Mouse (Mus musculus): ENCODE measurements around the gene Rps2.
"Not testable (repeated sequence)": the region's sequence is repeated elsewhere in the genome, so short reads cannot be mapped to it uniquely, and the experiment has no call there.

Rps2 gene

DNA sequence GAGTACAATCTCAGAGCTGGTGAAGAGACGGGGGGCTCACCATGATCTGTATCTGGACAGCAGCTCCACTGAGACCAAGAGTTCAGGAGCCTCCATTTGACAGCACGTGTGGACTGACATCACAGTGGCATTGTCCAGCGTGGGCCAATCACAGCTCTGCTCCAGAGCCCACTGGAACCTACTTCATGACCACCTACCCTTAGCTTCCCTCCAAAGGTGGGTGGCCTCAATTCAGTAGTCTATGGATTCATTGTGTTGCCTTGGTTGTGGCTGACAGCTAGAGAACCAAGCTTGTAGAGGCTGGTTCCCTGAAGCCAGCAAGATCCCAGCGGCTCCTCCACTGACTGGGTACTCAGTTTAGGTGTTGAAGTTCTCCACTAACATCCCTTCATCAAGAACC lies at the start of gene Rps2, which contains the start of gene Rnf151:
TSS of gene Rps2 (plus strand) at position 174 of the 400 bp plus-strand sequence.
TSS of gene Rnf151 (minus strand) at position 121 of the 400 bp plus-strand sequence.
- no peak for DNase-seq

DNA sequence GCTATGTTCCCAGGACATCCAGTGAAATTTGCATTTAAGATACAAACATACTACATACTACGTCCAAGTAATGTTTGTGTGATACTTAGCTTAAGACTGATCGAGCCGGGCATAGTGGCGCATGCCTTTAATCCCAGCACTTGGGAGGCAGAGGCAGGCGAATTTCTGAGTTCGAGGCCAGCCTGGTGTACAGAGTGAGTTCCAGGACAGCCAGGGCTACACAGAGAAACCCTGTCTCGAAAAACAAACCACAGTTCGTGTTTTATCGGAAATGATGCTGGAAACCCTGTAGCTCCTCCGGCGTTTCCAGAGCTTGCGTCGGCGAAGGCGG lies 48.7 kb upstream of the Rps2 start:
- not testable (repeated sequence) for DNase-seq

DNA sequence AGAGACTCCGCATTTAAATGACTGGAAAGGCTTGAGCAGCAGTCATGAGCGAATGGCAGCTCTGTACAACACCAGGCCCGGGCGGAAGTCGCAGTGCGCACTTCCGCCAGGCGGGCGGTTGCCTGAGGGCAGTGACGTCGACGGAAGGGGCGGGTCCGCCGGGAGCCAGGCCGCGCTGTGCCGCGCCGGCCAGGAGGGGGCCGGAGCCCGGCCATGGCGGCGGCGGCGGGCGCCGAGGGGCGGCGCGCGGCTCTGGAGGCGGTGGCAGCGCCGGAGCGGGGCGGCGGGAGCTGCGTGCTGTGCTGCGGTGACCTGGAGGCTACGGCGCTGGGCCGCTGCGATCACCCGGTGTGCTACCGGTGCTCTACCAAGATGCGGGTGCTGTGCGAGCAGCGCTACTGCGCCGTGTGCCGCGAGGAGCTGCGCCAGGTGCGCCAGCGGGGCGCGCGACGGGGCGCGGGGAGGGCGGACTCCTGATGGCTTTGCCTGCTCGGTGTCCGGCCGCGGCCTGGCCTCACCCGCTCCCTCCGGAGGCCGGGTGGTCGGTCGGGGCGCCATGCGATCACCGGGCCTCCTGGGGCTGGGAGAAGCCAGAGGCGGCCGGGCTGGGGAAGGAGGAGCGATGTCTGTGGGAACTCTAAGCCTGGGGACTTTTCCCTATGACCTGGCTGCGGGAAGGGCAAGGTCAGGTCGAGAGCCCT lies 48.2 kb upstream of the Rps2 start, which contains the start of gene Zfp598:
TSS of gene Zfp598 (plus strand) at position 143 of the 701 bp plus-strand sequence.
- peak; percentile 98 for DNase-seq

DNA sequence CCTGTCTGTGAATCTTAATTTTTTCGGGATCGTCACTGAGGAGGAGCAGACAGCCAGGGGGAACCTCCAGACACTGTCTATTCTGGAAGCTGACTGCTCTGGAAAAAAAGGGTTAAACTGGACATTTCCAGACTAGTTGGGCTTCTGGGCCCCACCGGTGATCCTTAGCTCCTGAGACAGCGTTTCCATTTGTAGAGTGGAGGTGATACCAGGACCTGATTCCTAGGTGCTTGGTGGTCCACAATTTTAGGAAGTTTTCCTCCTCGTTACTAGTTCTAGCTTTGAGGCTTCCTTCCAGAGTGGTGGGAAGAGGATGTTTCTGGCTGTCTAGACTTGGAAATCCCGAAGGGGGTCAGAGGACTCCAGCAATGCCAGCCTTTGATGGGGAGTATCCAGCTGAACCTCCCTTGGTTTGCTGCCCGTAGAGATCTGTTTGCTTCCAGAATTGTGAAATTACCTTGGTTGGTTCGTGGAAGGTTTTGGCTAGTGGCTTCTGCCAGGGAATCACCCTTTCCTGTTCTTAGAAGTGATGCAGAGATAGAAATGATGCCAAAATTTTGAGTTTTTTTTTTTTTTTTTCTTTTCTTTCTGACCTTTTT lies 47.6 kb upstream of the Rps2 start:
- no peak for DNase-seq

DNA sequence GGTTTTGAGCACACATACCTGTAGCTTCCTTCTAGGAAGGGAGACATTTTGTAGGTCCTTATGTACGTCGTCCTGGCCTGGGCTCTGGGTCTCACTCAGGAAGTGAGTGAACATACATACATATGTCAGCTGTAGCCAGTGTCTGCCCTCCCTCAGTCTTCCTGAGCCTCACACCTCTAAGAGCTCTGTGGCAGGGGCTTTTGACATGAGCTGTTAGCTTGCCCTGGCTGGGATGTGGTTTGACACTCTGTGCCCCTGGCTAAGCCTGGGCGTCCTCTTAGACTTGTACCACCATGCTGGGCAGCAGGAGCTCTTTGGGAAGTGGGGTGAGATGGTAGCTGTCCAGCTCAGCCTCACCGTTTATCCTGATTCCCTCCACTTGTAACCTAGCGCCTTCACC lies 46.6 kb upstream of the Rps2 start:
- no peak for DNase-seq

DNA sequence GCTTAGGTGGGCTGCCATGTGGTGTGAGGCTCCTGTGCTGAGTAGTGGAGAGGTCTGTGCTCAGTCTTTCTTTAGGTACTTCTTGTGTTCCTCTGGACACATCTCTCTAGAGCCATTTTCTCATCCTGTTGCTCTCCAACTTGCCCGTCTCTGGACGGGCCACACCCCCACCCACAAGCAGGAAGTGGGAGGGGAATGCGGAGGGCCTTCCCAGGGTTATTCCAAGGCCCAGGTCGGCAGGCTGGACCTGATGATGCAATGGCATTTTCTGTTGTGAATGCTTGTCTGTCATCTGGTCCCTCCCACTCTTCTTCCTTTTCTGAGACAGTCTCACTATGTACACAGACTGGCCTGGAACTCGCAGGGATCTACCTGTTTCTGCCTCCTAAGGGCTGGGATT lies 45.8 kb upstream of the Rps2 start:
- DNase-seq = peak; percentile 63

DNA sequence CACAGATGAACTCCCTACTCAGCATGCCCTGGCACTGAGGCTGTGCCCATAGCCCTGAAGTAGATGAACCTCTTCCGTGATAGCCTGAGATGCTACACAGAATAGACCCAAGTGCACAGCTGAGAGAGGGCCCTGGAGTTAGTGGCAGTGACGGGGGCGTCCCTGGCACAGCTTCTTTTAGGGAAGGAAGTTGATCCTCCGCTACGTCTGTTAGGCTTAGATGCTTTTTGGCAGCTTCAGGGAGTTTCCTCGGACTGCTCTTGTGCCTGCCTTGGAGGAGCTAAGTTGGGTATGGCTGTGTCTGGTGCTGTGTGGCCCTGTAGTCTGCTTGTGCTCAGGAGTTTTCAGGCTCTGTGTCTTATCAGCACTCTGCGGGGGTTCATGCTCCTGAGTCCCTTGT lies 43.6 kb upstream of the Rps2 start:
- no peak for DNase-seq

DNA sequence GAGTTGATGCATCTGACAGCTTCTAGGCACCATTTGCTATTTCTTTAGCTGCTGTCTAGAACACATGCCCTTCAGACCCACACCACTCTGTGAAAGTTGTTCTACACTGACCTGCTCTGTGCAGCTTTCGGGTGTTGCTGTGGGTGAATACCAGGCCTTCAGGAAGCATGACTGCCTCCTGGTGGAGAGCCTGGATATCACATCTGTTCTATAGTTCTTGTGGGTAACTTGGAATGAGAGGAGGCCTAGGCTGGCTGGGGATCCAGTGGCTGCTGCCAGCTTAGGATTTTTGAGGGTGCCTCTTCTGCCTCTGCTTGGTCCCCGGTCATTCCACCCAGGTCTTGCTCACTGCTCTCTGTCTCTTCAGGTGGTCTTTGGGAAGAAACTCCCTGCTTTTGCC lies 41.7 kb upstream of the Rps2 start:
- DNase-seq = peak; percentile 81

DNA sequence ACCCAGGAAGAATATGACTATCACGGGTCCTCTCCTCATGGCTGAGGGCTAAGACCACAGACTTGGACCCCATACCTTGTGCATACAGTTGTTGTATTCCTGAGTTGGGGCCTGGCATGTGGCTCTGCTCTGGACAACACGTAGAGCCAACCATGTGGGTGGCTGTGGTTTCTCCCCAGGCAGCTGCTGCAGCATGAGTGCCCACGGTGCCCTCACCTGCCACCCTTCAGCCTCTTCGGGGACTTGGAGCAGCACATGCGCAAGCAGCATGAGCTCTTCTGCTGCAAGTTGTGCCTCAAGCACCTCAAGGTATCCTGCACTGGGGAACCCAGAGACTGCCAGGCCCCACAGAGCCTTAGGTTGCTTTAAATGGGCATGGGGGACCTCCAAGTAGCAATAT lies 41.0 kb upstream of the Rps2 start:
- no peak for DNase-seq

DNA sequence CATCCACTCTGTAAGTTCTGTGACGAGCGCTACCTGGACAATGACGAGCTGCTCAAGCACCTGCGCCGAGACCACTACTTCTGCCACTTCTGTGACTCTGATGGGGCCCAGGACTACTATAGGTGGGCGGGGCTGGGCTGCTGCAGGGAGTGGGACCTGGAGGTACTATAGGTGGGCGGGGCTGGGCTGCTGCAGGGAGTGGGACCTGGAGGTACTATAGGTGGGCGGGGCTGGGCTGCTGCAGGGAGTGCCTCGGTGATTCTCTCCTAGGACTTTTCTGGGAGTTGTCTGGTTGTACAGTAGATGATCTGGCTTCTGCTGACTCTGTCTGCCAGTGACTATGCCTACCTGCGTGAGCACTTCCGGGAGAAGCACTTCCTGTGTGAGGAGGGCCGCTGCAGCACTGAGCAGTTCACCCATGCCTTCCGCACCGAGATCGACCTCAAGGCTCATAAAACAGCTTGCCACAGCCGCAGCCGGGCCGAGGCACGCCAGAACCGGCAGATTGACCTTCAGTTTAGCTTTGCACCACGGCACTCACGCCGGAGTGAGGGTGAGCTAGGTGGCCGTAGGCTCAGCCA lies 40.3 kb upstream of the Rps2 start:
- DNase-seq = no peak

DNA sequence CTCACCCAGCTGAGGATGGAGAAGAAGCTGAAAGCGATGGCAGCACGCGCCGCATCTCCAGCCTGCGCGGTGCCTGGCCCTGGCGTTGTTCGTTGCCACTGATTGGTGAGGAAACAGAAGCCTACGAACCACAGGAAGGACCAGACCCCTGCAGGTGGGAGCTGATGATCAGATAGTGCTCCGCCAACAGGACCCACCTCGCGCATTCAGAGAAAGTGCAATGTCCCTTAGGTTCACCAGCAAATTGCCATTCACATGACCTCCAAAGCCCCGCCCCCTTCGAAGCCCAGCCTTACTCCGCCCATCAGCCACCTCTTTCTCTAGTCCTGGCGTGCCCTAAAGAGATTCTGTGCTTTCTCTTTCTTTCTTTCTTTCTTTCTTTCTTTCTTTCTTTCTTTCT lies 31.4 kb upstream of the Rps2 start:
- DNase-seq = peak; percentile 49

DNA sequence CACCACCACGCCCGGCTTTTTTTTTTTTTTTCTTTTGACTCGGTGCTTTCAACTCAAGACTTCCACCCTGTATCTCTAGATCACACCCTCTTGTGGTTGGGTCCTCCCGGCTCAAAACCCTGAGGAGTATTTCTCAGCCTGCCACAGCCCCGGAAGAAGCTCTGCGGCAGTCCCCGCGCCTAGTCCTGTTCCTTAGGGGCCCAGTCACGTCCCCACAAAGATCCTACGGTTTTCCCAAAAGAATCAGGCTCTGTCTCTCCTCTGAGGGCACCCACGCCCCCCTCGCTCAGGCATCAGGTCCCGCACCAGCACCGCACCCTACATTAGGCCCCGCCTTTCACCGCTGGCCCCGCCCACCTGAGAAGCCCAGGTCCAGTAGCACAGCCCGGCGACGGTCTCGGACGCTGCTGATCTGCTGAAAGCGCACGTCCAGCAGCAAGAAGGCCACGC lies 30.7 kb upstream of the Rps2 start:
- peak; percentile 64 for DNase-seq

DNA sequence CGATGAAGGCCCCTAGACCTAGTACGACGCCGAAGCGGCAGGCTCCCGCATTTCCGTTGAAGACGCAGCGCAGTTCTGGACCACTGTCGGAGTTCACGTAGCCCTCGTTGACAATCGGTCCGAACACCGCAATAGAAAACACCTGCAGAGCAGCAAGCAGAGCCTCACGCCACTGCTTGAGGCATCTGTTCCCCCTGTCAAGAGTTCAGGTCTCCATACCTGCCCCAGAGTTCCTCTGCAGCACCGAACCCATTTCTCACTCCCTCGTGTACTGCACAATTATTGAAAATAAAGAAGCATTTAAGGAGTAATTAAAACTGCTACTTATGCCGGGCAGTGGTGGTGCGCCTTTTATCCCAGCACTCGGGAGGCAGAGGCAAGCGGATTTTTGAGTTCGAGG lies 30.3 kb upstream of the Rps2 start:
- no peak for DNase-seq

DNA sequence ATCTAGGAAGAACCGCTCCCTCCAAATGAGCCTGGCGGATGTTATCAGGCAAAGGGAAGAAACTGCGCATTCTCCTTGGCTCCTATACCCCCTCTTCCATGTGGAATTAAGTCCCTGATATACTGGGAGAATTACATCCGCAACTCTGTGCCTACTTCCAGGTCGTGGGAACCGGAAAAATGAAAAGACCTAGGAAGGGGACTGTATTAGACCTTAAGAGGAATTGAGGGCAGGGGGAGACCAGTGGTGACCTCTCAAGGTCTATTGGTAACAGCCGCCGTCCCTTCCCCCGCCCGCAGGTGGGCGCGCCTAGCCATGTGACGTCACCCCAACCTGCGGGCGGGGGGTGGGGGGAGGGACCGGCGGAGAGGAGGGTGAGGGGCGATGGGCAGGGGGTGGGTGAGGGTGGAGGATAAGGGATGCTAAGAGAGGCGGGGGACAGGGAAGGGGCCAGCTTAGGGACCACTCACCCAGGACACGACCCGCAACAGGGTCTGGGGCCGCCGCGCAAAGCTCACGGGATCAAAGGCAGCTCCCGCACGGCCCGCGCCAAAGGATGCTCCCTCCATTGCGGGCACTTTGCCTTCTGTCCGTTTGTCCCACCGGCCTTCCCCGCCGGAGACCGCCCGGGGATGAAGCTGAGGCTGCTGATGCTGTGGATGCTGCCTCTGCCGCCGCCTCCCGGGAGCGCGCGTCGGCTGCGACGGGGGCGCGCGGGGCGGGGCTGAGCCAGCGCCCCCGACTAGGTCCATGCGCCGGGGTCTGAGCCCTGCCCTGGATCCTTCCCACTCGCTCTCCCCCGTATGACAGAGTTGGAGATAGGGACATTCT lies 28.4 kb upstream of the Rps2 start, which contains the start of gene Syngr3:
TSS of gene Syngr3 (minus strand) at position 705 of the 831 bp plus-strand sequence.
- no peak for DNase-seq

DNA sequence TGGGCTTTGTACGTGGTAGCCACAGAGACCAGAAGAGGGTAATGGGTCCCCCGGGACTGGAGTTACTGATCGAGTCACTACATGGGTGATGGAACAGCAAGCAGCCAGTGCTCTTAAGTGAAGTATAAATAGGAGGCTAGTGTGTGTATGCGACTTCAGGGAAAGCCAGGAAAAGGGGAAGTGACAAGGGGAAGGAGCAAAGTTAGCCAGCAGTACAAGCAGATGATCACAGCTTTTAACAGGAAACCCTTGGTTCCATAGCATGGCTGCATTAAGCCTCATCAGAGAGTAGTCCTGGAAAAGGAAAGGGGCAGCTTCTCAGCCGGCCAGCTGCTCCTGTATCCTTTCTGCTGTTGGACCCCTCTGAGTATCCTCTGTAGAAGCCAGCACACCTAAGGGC lies 25.5 kb upstream of the Rps2 start:
- no peak for DNase-seq

DNA sequence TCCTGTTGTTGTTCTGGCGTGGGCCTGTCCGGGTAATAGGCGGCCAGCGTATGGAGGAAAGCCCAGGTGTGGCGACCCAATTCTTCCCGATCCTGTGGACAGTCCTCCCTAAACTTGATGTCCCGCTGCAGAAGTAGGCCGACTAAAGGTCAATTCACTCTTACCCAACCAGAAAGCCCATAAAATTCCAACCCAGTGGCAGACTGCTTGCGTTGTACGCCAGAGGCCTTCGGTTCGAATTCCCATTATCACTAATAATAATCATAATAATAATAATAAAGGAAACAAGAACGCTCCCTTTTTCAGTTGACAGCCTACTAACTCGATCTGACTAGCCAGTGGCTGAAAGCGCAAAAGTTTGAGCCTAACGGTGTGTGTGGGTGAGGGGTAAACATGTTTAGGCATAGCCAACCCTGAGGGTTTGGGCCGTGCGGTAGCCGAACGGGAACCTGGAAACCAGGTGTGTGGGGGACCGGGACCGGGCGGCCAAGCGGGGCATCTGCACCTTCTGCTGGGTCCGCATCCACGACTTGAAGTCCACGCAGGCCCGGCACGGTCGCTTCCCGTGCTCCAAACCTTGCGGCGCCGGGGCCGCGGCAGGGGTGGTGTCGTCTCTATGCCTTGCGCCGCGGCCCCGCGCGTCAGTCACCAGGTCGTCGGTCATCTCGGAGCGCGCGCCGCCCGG lies 22.4 kb upstream of the Rps2 start:
- DNase-seq = no peak

DNA sequence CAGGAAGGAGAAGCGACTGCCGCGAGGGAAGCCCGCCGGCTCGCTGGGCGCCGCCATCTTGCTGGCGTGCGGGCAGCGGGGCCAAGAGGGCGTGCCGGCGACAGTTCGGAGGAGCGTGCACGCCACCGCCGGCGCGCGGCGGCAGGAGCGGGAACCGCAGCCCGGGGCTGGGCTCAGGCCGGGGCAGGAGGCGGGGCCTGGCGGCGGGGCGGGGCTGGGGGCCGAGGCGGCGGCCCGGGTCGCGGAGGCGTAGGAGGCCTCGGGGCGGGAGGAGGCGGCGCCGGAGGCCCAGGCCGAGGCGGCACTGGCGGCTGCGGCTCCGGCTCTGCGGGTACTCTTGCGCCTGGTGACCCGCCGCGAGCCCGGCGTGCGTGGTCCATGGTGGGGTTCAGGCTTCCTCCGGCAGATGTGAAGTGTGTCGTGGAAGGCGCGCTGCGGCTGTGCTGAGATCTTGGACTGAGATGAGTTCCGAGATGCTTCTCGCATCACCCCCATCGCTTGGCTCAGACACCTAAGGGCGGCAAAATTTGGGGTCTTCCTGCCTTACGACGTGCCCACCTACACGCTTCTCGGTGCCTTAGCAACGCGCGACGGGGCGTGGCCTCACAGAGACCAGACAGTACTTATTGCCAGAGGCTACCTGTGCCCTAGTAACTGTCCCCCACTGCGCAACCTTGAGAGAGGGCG lies 21.8 kb upstream of the Rps2 start, which contains the start of the genes Gfer and Noxo1:
TSS of gene Gfer (minus strand) at position 146 of the 687 bp plus-strand sequence.
TSS of gene Noxo1 (plus strand) at position 224 of the 687 bp plus-strand sequence.
- DNase-seq = peak; percentile 89

DNA sequence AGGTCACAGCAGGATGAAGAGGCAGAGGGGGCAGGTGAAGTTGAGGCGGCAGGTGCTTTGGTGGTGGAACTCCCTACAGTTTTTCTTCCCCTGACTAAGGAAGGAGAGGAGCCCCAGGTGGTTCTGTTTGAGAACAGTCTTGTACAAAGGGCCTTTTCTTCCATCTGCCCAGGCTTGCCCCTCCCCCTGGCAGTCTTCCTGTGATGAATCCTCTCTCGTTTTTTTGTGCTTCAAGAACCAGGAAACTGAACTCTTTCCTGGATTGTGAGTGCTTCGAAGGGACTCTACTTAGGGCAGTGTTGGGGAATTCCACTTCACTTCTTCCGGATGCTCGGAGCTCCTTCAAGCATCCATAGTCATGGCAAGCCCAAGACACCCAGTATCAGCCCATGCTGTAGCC lies 19.9 kb upstream of the Rps2 start:
- no peak for DNase-seq

DNA sequence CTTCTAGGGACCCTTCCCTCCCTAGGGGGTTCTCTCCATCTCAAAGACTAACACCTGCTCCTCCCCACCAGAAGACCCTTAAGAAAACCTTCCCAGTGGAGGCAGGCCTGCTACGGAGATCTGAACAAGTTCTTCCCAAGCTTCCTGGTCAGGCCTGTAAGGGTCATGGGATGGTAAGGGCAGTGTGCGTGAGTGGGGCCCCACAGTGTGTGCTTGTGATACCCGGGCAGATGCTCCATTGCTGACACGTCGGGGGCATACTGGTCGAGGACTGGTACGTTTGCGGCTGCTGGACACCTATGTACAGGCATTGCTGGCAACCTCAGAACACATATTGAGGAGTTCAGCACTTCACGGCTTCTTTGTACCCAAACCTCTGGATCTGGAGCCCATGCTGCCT lies 19.2 kb upstream of the Rps2 start:
- DNase-seq = no peak

DNA sequence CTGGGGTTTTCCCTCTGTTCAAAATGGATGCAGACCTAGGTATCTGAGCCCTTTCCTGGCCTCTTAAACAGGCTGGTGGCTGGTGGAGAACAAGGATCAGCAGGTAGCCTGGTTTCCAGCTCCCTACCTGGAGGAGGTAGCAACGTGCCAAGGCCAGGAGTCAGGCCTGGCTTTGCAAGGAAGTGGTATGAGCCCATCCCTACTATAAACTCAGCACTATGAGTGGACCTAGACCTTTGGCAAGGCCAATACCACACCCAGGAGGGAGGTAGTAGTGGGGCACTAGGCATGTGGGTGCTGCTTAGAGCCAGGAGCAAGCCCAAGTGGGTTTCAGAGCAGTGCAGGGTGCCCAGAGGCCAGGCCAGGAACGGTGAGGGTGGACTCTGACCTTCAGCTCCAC lies 18.4 kb upstream of the Rps2 start:
- DNase-seq = no peak

DNA sequence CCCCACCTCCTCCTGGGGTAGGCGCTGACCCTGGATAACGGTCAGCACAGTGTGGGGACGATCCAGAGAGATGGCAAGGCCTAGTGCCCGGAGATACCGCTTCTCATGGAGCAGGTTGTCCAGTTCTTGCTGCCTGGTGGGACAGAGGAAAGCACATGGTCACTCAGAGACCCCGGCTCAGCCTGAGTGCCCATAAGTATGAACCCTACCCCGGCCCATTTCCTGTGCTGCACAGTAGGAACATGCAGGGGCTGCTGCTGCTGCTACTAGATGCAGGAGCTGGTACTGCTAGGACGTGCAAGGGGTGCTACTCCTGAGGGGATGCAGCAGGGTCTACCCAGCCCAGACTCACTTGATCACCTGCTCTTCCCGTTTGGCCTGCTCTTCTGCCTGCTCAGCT lies 16.7 kb upstream of the Rps2 start:
- no peak for DNase-seq

DNA sequence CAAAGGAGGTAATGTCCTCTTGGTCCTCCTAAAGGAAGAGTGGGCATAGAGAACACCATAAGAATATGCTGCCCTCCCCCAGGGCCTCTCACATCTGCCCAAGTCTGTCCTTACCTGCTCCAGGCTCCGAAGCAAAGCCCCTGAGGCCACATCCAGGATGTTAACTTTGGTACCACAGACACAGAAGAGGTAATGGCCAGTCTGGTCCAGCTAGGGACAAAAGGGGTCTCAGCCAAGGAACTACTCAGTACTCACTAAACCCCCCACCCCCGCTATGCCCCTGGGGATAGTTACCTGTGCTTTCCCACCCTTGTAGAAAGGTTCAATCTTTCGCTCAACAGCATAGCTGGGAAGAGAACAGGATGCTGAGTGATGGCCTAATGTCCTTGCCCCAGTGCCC lies 12.1 kb upstream of the Rps2 start:
- no peak for DNase-seq
